Mouse (Mus musculus) heart, postnatal 25 days (tissue): ENCODE results near the gene Ino80b. TPM values are rescaled to one million over a fixed set of nuclear protein-coding genes. Genes with fewer than 3 reads are reported as not detected.
A peak's percentile ranks its signal among the peaks of the same experiment; 100 is the strongest.

Source experiments
- DNase-seq: peaks from one replicate; pipeline ENCODE4 v3.0.0; 2022; ENCODE audit warnings: low spot score
- intact Hi-C: fragments of 180-260 bp; cut with DNase I; formaldehyde crosslinking; loops from one replicate; pipeline ENCODE4 v1.15.1; 2025
- total RNA-seq, 2 experiments: library from RNA; stranded (reverse); gene quantifications; 2 replicates each; pipeline ENCODE4 v1.2.3; 2021

The Ino80b gene
- total RNA-seq, 2 experiments from 2014 or later, result 7.0 to 12.7 TPM

DNA sequence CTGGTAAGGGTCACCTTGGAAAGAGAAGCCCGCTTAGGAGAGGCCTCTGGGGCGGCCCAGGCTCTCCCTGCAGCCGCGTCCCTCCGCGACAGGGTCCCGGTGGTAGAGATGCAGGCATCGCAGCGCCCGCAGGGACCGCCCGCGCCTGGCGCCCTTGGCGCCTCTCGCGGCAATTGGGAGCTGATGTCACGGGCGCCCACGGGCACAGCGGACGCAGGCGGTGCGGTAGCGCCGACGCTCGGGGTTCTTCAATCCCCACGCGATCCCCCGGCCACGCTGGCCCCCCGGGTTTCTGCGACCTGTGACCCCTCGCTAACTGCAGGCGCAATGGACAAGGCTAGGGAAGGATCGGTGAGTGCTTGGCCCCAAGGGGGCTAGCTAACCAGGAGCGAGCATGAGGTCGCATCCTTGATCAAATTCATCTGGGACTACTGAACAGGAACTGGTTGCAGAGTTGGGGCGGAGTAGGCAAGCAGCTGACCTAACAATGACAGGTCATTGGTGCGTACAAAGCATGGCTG is 17.0 kb upstream of the Ino80b start:
- no peak for DNase-seq
- intact Hi-C loops, result no loop called here

- no peak for DNase-seq
- intact Hi-C loops, result no loop called here
These were observed 16.4 kb upstream of the Ino80b start for GRCm38 (mm10) chr6:83141636-83142035.

- intact Hi-C loops, result no loop called here
- DNase-seq, result no peak
These were observed 14.8 kb upstream of the Ino80b start for GRCm38 (mm10) chr6:83140044-83140443.

- DNase-seq, result no peak
- intact Hi-C loops, result no loop called here
These were observed 12.8 kb upstream of the Ino80b start for GRCm38 (mm10) chr6:83138056-83138455.

DNA sequence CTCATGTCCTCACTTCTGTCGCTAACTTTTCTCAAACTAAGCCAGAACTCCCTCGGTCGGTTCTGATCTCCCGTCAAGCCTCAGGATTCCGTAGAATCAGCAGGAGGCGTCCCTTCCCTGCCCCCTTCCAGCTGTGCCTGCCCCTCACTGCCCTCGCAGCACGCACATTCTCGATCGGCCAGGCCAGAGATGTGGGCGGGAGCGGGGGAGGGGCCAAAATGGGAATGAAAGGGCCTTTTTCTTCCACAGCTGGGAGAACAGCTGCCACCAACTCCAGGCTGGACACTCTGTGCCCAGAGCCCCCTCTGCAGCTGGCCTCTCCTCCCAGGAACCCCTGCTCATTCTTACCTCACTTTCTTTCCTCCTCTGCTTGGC is 12.3 kb upstream of the Ino80b start:
- DNase-seq, result peak; percentile 88
- intact Hi-C loops, result no loop called here

DNA sequence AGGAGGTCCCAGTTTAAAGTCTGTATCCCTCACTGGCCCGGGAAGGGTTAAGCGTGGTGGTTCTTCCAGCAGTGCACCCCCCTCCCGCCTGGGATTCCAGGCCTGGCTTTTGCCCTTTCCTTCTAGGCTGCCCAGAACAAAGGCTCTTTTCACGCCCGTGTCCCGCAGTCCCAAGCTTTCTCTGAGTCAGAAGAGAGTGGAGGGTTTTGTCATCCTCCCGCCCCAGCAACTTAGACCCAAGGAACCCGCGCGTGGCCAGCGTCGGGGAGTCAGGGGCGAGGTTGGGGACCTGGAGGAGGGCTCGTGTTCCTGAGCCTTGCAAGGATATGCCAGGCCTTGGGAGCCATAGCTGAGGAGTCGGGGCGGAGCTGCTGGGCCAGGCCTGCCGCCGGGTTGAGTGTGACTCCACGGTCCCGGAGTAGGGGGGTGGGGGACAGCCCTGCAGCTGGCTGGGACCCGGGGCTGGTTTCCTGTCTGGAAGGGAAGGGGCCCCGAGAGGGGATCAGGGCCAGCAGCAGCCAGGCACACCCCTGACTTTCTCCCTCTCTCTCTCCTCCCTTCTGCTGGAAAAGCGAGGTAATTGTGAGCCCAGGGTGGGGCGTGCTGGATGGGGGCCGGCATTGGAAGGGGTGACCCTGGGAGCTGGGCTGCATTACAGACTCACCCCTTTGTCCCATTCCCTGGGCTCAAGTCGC is 11.8 kb upstream of the Ino80b start:
- intact Hi-C loops, result no loop called here
- peak; percentile 75 for DNase-seq

- intact Hi-C loops, result no loop called here
- no peak for DNase-seq
These were observed 11.2 kb upstream of the Ino80b start for GRCm38 (mm10) chr6:83136291-83136880.

- intact Hi-C loops, result no loop called here
These were observed 10.4 kb upstream of the Ino80b start for GRCm38 (mm10) chr6:83135571-83136161.

DNA sequence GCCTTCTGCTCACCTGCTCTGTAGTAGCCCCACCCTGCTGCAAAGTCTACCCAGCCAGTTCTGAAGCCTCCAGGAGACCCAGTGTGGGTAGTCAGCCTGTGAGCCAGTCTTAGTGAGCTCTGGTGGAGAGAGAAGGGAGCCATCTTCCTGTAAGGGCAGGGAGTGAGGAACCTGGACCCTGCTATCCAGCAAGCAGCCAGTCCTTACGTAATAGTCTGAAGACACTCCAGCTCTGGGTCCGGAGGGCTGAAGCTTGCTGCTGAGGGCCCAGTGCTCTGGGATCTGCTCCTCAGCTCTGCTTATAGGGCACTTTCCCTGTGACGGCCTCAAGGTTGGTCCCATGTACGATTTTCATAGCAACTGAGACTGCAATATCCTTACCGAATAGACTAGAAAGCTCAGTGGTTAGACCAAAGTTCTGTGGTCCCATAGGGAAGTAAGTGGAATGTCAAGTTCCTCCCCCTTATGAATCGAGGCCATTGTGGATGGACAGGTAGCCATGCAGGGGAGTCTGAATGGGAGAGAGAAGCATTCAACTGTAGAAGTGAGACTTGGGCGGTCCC is 9.8 kb upstream of the Ino80b start, which contains the start of gene Rtkn:
Rtkn (plus strand) TSS at position 513 of the 563 bp plus-strand sequence.
- intact Hi-C loops, result no loop called here

More at GRCm38 (mm10) chr6:83135571-83136161, 10.4 kb upstream of the Ino80b start:
- no peak for DNase-seq

DNA sequence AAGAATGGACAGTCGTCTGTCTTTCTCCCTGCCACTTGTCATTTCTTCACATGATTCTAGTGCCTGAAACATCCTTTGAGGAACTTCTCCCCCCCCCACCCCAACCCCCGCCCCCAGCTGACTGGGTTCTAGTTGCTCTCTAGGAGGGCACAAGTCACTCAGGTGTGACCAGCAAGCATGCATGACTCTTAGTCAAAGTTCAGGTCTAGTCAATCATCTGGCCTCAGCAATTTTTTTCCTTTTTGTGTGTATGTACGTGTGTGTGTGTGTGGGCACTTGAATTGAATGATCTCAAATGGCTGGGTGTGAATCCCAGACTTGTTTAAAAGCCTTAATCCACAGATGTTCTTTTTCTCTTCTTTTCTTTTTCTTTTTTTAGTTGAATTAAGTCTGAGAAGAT is 9.0 kb upstream of the Ino80b start:
- DNase-seq, result no peak
- intact Hi-C loops, result no loop called here

More for the DNA sequence above, 9.8 kb upstream of the Ino80b start, which contains the start of gene Rtkn:
- no peak for DNase-seq

DNA sequence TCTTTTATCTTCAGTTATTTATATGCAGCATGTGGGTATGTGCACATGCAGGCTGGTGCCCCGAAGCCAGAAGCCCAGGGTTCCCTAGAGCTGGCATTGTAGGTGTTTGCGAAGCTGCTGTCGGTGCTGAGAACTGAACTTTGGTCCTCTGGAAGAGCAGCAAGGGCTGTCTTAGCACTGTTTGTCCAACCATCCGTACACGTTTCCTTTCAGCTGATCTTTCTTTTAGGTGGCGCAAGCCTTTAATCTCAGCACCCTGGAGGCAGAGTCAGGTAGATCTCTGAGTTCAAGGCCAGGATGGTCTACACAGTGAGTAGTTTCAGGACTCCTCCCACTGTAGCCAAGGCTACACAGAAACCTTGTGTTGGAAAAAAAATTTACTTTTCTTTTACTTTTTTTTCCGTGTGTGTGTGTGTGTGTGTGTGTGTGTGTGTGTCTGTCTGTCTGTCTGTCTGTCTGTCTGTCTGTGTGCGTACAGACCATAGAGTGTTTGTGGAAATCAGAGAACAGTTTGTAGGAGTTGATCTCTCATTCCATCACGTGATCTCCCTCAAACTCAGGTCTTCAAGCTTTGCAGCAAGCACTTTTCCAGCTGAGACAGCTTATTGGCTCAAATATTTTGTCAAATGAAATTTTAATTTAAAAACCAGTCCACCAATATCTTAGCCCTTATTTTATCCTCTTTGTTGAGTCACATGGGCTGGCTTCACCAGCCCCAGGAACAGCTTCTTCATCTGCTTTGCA is 7.1 kb upstream of the Ino80b start:
- no peak for DNase-seq

GRCm38 (mm10) chr6:83131469-83132034 is 6.3 kb upstream of the Ino80b start:
- intact Hi-C loops, result no loop called here
- DNase-seq, result no peak

More for the DNA sequence above, 7.1 kb upstream of the Ino80b start:
- intact Hi-C loops, result no loop called here

DNA sequence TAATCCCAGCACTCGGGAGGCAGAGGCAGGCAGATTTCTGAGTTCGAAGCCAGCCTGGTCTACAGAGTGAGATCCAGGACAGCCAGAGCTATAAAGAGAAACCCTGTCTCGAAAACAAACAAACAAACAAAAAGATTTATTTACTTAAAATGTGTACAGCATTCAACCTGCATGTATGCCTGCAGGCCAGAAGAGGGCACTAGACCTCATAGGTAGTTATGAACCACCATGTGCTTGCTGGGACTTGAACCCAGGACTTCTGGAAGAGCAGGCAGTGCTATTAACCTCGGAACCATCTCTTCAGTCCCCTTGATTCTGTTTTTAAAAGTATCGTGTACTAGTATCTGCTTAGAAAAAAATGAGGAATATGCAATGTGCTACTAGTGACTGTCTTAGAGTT is 2.2 kb upstream of the Ino80b start:
- intact Hi-C loops, result no loop called here
- no peak for DNase-seq

DNA sequence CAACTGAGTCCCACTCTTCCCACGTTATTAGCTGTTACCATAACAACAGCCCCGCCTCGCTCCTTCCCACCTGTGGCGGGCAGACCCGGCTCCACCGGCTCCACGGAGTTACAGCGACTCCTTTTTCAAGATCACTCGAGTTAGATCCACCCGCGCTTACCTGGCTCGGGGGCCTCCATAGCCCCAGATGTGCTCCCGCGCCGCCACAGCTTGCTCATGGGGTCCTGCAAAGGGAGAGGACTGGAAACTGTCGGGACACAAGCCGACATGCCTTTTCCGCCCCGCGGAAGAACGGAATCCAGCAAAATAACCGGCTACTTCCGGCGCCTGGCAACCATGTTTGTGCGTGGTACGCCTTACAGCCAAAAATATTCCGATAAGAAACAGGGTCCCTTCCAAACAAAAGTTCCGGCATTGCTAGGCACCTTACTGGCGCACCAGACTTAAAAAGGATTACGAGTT is 349 bp downstream of the Ino80b start:
- intact Hi-C loops, result no loop called here
- peak; percentile 85 for DNase-seq

- intact Hi-C loops, result no loop called here
- DNase-seq, result no peak
These were observed 2.3 kb downstream of the Ino80b start for GRCm38 (mm10) chr6:83122961-83123360.

DNA sequence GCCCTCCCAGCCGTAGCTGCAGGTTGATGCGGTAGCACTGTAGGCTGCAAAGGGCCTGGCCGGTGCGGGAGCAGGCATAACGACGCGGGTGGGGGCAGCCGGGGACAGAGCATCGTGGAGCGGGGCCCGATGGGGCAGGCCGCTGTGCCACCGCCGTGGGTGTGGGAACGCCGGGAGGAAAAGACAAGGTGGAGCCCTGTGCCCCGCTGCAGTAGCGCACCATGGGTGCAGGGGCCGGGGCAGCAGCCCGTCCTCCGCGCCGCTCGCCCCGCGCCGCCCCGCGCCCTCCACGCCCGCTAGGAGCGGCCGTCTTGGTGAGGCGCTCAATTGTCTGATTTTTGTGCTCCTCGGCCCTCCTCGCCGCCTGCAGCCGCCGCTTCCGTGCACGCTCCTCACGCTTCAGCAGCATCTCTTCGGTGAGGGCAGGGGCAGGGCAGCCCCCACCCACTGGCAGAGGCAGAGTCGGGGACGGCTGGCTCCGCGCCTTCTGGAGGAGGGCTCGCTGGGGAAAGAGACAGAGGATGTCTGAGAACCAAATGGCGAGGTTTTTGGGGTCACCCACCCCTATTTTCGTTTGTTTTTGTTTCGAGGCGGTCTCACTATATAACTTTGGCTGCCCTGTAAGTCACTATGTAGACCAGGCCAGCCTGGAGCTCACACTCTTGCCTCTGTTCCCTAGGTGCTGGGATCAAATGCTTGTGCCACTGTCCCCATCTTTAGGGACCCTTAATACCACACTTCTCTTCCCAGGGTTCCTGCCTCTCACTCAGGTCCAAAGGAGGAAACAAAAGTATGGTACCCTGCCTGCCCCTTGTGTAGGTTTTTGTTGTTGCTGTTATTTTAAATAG is 3.1 kb downstream of the Ino80b start:
- intact Hi-C loops, result no loop called here
- DNase-seq, result no peak

DNA sequence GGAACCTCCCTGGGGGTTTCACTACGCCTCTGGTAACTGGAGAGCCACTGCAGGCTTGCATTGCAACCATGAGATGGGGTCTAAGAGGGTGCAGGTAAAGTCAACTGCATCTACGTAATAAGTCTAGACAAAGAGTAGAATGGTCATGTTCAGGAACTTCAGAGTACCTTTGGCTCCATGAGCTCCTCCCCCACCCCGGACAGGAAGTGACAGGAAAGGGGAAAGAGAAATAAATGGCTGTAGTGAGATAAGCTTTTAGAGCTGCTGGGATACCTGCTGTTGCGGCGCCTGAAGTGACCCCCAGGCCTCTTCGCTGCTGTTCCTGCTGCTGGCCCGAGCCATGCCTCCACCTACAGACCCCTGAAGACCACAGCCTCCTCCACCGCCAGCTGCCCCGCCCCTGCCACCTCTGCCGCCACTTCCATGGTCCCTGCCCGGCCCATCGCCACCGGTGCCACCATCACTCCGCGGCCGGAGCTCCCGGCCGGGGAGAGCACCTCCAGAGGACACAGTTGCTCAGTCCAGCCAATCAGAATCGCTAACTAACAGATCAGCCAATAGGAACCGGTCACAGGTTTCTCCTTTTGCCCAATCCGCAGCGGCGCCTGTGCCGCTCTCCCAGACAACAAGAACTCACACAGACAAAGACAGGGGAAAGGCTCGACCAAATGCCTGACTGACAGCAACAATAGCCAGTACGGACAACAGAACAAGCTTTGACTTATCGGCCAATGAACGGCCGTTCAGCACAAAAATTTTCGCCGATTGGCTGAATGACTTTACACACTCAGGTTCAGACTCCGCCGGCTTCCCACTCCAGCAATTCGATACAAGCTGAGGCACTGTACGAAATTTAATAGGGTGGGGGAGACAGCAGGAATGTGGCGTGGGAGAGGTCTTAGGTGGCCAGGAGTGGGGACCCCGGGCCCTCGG is 4.0 kb downstream of the Ino80b start, which contains the start of gene Wbp1:
Wbp1 (minus strand) TSS at position 630 of the 933 bp plus-strand sequence.
- intact Hi-C loops, result no loop called here
- peak; percentile 97 for DNase-seq

DNA sequence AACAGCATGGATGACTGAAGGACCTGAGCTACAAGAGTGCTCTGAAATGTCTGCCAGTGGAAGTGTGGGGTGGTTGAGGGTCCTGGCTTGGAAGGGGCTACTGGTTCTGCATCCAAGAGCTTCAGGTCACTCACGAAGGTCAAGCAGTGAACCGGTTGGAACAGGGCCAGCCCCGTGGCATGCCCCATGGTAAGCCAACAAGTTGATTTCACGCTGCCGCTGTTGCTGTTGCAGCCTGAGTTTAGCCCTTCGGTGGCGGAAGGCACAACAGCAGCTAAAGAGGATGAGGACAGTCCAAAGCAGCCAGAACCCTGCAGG is 5.5 kb downstream of the Ino80b start:
- intact Hi-C loops, result no loop called here

More for the DNA sequence above, 5.5 kb downstream of the Ino80b start:
- DNase-seq, result no peak
